Mouse (Mus musculus) kidney, postnatal 0 days (tissue): Measurements from ENCODE around the gene Dnah7c. TPM values are rescaled to one million over a fixed set of nuclear protein-coding genes. Genes with fewer than 3 reads are reported as not detected.
"Not testable (repeated sequence)": the region's sequence is repeated elsewhere in the genome, so short reads cannot be mapped to it uniquely, and the experiment has no call there.

Source experiments
- ATAC-seq: fragments of 200-750 bp; cut with Nextera tagmentation; replicated peaks from 2 replicates; pipeline ENCODE4 v1.8.0; 2017; ENCODE audit warnings: low read depth, moderate number of reproducible peaks, moderate TSS enrichment, moderate library complexity; ENCODE audit not compliant: low FRiP score
- DNase-seq: peaks from one replicate; pipeline ENCODE4 v3.0.0-alpha.2; 2016; ENCODE audit warnings: low spot score
- H3K27ac ChIP-seq: fragments of 300-500 bp; sonication (generic); 2 replicates; pipeline ENCODE4 v1.5.1; 2014; ENCODE audit warnings: mild to moderate bottlenecking
- H3K27me3 ChIP-seq: fragments of 300-500 bp; sonication (generic); 2 replicates; pipeline ENCODE4 v1.6.1; 2014; ENCODE audit warnings: low read length, mixed read lengths; ENCODE audit not compliant: insufficient read depth
- H3K36me3 ChIP-seq: fragments of 300-500 bp; sonication (generic); 2 replicates; pipeline ENCODE4 v1.6.1; 2014; ENCODE audit warnings: low read length, mixed read lengths; ENCODE audit not compliant: insufficient read depth
- H3K4me1 ChIP-seq: fragments of 300-500 bp; sonication (generic); replicated peaks from 2 replicates; pipeline ENCODE4 v1.6.1; 2014; ENCODE audit warnings: antibody characterized with exemption, low read length, mixed read lengths; ENCODE audit not compliant: insufficient read depth
- H3K4me2 ChIP-seq: fragments of 300-500 bp; sonication (generic); 2 replicates; pipeline ENCODE4 v1.6.1; 2014; ENCODE audit warnings: mild to moderate bottlenecking, low read length, moderate library complexity, mixed read lengths
- H3K4me3 ChIP-seq: fragments of 300-500 bp; sonication (generic); replicated peaks from 2 replicates; pipeline ENCODE4 v1.5.1; 2014; ENCODE audit warnings: low read depth, low read length
- H3K9ac ChIP-seq: fragments of 300-500 bp; sonication (generic); 2 replicates; pipeline ENCODE4 v1.6.1; 2014; ENCODE audit warnings: low read depth, low read length
- H3K9me3 ChIP-seq: fragments of 300-500 bp; sonication (generic); replicated peaks from 2 replicates; pipeline ENCODE4 v1.6.1; 2016; ENCODE audit warnings: low read length, inconsistent platforms, mixed read lengths
- CTCF ChIP-seq: IDR thresholded peaks from 2 replicates; pipeline ENCODE4 v1.5.1; 2016; ENCODE audit warnings: antibody characterized with exemption, low read depth, mild to moderate bottlenecking, moderate library complexity
- WGBS: fragments of 180-500 bp; shearing (Covaris S2); extraction: QIAGEN DNeasy Blood & Tissue Kit; methylation state at CpG from one replicate; pipeline ENCODE4 v1.1.7; 2014; 5-methylcytosine and 5-hydroxymethylcytosine counted together
- polyA plus RNA-seq: library from polyadenylated mRNA; unstranded; fragments of >200 nt; fragmentation: Nextera tagmentation; extraction: Ambion mirVana; gene quantifications from 2 replicates; pipeline ENCODE4 v1.2.1, GENCODE M21; 2015

Dnah7c gene
- polyA plus RNA-seq, 1 experiment from 2014 or later, result 0.08 TPM

DNA sequence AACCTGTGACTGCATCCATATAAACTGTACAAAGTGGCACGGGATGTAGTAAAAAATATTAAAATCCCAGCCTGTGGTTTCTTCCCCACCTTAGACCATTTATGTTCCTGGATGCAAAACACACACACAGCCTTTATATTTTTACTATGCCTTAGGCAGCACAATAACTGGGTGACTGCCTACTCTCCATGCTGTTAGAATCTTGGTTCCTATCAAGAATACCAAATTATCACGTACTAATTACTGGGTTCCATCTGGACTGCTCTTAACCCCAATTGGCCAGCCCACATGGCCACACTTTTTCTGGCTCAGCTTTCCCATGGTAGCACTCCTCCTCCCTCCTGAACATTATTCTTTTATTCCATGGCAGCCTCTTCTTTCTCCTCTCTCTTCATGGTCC lies 309.1 kb downstream of the Dnah7c start:
- H3K4me2 ChIP-seq, H3K9me3 ChIP-seq, H3K27me3 ChIP-seq, DNase-seq, H3K4me1 ChIP-seq, ATAC-seq, H3K36me3 ChIP-seq, H3K27ac ChIP-seq, H3K9ac ChIP-seq, H3K4me3 ChIP-seq: not testable (repeated sequence)
- 71% methylated on average over 2 of the region's 2 CpGs for WGBS

GRCm38 (mm10) chr1:46764600-46764999 lies 339.2 kb downstream of the Dnah7c start:
- not testable (repeated sequence) for H3K27ac ChIP-seq, DNase-seq, H3K9ac ChIP-seq, ATAC-seq, H3K36me3 ChIP-seq, H3K27me3 ChIP-seq, H3K4me3 ChIP-seq, H3K4me2 ChIP-seq, H3K9me3 ChIP-seq, H3K4me1 ChIP-seq
- 74% methylated on average over 3 of the region's 3 CpGs for WGBS

DNA sequence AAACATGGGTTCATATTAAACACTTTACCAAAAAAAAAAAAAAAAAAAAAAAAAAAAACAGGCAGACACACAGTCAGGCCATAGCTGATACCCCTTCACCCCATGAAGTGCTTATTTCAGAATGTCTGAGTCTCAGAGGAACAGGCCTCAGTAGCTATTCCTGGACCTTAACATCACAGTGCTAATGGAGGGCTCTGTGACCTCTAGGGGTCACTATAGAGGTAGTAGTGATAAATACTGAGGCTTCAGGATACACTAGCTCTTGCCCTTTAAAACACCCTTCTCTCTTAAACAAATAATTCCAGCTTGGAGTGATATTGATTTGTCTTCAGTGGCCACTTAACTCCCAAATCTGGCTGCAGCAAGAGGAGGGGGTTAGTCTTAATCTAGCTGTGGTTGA lies 343.9 kb downstream of the Dnah7c start:
- peak; percentile 30; the same call in 1 of the 2 replicates for TF ChIP-seq CTCF
- not testable (repeated sequence) for H3K36me3 ChIP-seq, H3K27ac ChIP-seq, DNase-seq, H3K4me2 ChIP-seq, H3K9ac ChIP-seq, H3K4me1 ChIP-seq, H3K27me3 ChIP-seq, ATAC-seq, H3K9me3 ChIP-seq, H3K4me3 ChIP-seq

DNA sequence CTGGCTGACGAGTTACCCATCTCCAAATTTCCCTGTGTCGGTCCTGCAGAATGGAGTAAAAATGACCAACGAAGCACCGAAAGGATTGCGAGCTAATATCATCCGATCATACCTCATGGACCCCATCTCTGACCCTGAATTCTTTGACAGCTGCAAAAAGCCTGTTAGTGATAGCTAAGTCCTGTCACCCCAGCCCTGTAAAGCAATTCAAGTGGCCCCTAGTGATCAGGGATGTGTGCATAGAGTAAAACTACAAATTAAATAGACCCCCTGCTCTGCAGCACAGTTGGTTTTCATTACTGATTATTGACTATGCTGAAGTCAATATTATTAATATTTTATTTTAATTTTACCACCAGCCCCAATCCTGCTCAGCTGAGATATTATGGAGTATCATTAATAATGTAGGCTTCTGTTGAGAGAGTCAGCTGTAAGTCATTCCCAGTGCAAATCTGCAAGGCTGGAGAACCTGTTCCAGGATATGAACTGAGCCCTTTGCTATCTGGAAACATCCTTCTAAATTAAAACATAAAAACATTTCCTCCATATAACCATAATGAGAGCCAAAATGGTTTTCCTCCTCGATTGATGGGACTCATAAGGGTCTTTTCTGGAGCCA lies 344.8 kb downstream of the Dnah7c start:
- H3K27me3 ChIP-seq, H3K4me2 ChIP-seq, DNase-seq, H3K36me3 ChIP-seq, H3K9me3 ChIP-seq, ATAC-seq, H3K9ac ChIP-seq, H3K4me1 ChIP-seq, H3K4me3 ChIP-seq, H3K27ac ChIP-seq: not testable (repeated sequence)
- WGBS, result 86% methylated on average over 7 of the region's 7 CpGs

GRCm38 (mm10) chr1:46782227-46782626 lies 356.8 kb downstream of the Dnah7c start:
- not testable (repeated sequence) for DNase-seq, H3K27me3 ChIP-seq, H3K4me1 ChIP-seq, H3K27ac ChIP-seq, H3K9ac ChIP-seq, H3K36me3 ChIP-seq, H3K9me3 ChIP-seq, H3K4me3 ChIP-seq, H3K4me2 ChIP-seq, ATAC-seq
- WGBS, result 86% methylated on average over 4 of the region's 4 CpGs

DNA sequence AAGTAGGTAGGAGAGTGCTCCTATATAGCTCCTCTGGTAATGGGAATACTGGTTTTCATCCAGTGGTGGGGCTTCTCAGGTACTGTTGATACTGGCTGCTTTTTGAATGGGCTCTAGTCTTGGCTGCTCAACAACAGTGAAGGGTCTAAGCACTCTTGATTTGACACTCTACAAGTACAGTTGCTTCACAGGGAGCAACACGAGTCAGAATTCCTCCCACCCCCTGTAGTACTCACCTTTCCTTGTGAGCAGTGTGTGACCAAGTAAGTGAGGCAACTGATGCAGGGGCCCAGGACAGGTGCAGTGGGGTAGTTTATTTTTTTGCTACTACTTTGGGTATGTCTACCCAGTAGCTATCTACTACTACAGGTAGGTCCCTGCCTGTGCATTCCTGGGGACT lies 379.7 kb downstream of the Dnah7c start:
- Histone ChIP-seq H3K27ac (no peak overlapping the region), H3K36me3 (no peaks in the 10 kb centered on the region), H3K4me1 (no peaks in the 10 kb centered on the region), H3K4me2 (no peak overlapping the region), H3K9me3 (no peaks in the 10 kb centered on the region), H3K4me3 (no peak overlapping the region), H3K27me3 (no peaks in the 10 kb centered on the region), H3K9ac (no peak overlapping the region)
- TF ChIP-seq CTCF, result no peak
- DNase-seq (no peak), ATAC-seq (no peak)
- 76% methylated on average over 1 of the region's 1 CpGs for WGBS

DNA sequence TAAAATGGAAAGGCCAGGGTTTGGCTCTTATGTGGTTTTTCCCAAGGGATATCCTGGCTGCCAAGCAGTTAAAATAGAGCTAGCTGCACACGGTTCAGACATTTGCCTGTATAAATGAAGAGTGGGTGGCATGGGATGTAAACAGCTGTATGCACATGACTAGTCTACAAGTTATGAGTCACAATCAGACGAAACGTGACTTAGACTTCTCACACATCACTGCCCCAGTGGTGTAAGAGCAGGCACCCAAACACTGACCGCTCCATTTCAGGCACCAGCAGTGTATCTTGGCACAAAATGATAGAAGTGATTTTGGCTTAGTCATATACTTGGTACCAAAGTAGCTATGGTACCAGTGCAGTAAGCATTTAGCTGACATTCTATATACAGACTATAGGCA lies 383.2 kb downstream of the Dnah7c start:
- not testable (repeated sequence) for ATAC-seq

More for the DNA sequence above, 383.2 kb downstream of the Dnah7c start:
- not testable (repeated sequence) for H3K27me3 ChIP-seq, H3K27ac ChIP-seq, H3K36me3 ChIP-seq, H3K4me1 ChIP-seq, H3K4me3 ChIP-seq, H3K4me2 ChIP-seq, H3K9ac ChIP-seq, DNase-seq, H3K9me3 ChIP-seq
- WGBS, result 84% methylated on average over 4 of the region's 4 CpGs
